Mouse (Mus musculus): Measurements from ENCODE around the gene Samsn1. TPM values are rescaled to one million over a fixed set of nuclear protein-coding genes. Genes with fewer than 3 reads are reported as not detected.

The Samsn1 gene
- polyA plus RNA-seq, 1 experiment from 2014 or later = 1.4 TPM

DNA sequence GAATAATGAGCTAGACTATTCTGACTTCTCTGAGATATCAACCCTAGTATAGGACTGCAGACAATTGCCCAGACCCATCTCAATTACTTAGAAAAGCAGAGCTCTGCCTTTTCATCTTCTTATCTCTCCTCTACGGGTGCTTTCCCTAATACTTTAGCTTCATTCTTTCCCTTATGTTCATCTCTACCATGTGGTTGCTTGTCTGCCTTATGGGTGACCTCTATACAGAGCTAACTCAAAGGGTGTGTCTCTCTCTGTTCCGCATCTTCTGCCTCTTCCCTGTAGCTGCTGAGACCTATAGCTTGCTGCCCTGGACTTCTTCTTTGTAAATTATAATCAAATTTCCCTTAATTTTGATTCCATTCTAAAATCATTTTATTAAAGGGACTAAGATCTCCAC, 147.6 kb downstream of the Samsn1 start:
- no peak overlapping the region for H3K4me3 ChIP-seq (replicated peaks; ENCODE audit: low read length)
- no peaks in the 10 kb centered on the region; the same call in 1 of the 2 replicates for H3K4me1 ChIP-seq (replicated peaks; ENCODE audit: control insufficient read depth, insufficient read depth, low read length)
- no peak overlapping the region for H3K4me2 ChIP-seq (ENCODE audit: low read length)
- no peak overlapping the region for H3K9ac ChIP-seq (replicated peaks; ENCODE audit: low read depth, low read length)
- no peaks in the 10 kb centered on the region for H3K27me3 ChIP-seq (replicated peaks; ENCODE audit: control insufficient read depth, insufficient read depth, low read length)
- H3K9me3 ChIP-seq (ENCODE audit: control insufficient read depth, low read length) = no peaks in the 10 kb centered on the region
- 76% methylated on average over 2 of the region's 2 CpGs for WGBS
- H3K27ac ChIP-seq (ENCODE audit: low read length) = no peak overlapping the region
- no peaks in the 10 kb centered on the region for H3K36me3 ChIP-seq (ENCODE audit: control insufficient read depth, insufficient read depth)
- ATAC-seq = no peak

- no peaks in the 10 kb centered on the region; the same call in 1 of the 2 replicates for H3K4me1 ChIP-seq (replicated peaks; ENCODE audit: control insufficient read depth, insufficient read depth, low read length)
- no peak for ATAC-seq
Observed at GRCm38 (mm10) chr16:75872241-75872640, 149.8 kb downstream of the Samsn1 start.

DNA sequence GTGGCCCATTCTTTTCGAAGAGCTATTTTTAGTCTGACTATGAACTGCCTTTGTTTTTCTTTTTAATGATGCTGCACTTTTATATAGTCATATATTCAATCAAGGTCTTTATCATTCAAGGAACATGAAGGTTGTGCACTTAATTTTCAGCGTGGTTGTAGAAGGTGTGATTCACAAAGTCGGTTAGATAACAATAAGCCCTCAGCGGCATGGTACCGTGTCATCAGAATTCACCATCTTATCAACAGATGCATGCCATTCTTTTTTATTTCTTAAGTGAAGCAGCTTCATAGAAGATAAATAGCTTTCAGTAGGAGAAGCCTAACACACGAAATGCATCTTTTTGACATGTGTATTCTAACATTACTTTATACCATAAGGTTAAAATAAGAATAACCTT, 154.7 kb downstream of the Samsn1 start:
- no peaks in the 10 kb centered on the region for H3K9me3 ChIP-seq (ENCODE audit: control insufficient read depth, low read length)
- no peak overlapping the region for H3K4me2 ChIP-seq (ENCODE audit: low read length)
- H3K27ac ChIP-seq (ENCODE audit: low read length) = no peak overlapping the region
- 85% methylated on average over 6 of the region's 6 CpGs for WGBS
- no peaks in the 10 kb centered on the region for H3K36me3 ChIP-seq (ENCODE audit: control insufficient read depth, insufficient read depth)
- no peak overlapping the region for H3K4me3 ChIP-seq (replicated peaks; ENCODE audit: low read length)
- H3K27me3 ChIP-seq (replicated peaks; ENCODE audit: control insufficient read depth, insufficient read depth, low read length) = no peaks in the 10 kb centered on the region
- no peaks in the 10 kb centered on the region; the same call in 1 of the 2 replicates for H3K4me1 ChIP-seq (replicated peaks; ENCODE audit: control insufficient read depth, insufficient read depth, low read length)
- ATAC-seq = no peak
- no peak overlapping the region for H3K9ac ChIP-seq (replicated peaks; ENCODE audit: low read depth, low read length)

More at GRCm38 (mm10) chr16:75872241-75872640, 149.8 kb downstream of the Samsn1 start:
- Histone ChIP-seq H3K36me3 (ENCODE audit: control insufficient read depth, insufficient read depth) (no peaks in the 10 kb centered on the region), H3K9ac (replicated peaks; ENCODE audit: low read depth, low read length) (no peak overlapping the region), H3K9me3 (ENCODE audit: control insufficient read depth, low read length) (no peaks in the 10 kb centered on the region), H3K4me2 (ENCODE audit: low read length) (no peak overlapping the region), H3K4me3 (replicated peaks; ENCODE audit: low read length) (no peak overlapping the region), H3K27me3 (replicated peaks; ENCODE audit: control insufficient read depth, insufficient read depth, low read length) (no peaks in the 10 kb centered on the region), H3K27ac (ENCODE audit: low read length) (no peak overlapping the region)
- 57% methylated on average over 8 of the region's 8 CpGs for WGBS

DNA sequence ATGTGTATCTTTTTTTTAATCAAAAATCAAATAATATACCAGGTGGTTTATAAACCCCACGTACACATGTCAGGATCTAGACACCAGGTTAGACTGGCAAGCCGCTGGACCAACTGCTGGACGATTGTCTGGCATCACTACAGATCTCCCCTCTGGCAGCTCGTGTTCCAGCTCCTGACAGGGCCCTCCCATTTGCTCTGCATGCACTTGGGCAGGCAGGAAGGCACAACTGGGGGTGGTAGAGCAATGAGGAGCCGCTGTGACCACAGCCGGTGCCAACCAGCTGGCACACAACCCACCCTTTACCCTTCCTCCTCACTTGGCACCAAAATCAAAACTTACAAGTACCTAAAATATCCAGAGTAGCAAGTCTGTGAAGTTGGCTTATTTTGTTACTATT, 156.6 kb downstream of the Samsn1 start:
- no peak for ATAC-seq
- Histone ChIP-seq H3K4me1 (replicated peaks; ENCODE audit: control insufficient read depth, insufficient read depth, low read length) (no peaks in the 10 kb centered on the region), H3K4me2 (ENCODE audit: low read length) (no peak overlapping the region), H3K4me3 (replicated peaks; ENCODE audit: low read length) (no peak overlapping the region), H3K27ac (ENCODE audit: low read length) (no peak overlapping the region), H3K9me3 (ENCODE audit: control insufficient read depth, low read length) (no peaks in the 10 kb centered on the region), H3K36me3 (ENCODE audit: control insufficient read depth, insufficient read depth) (no peaks in the 10 kb centered on the region), H3K9ac (replicated peaks; ENCODE audit: low read depth, low read length) (no peak overlapping the region), H3K27me3 (replicated peaks; ENCODE audit: control insufficient read depth, insufficient read depth, low read length) (no peaks in the 10 kb centered on the region)
- 70% methylated on average over 6 of the region's 6 CpGs for WGBS

- Histone ChIP-seq H3K4me1 (replicated peaks; ENCODE audit: control insufficient read depth, insufficient read depth, low read length) (no peaks in the 10 kb centered on the region), H3K4me2 (ENCODE audit: low read length) (no peak overlapping the region), H3K36me3 (ENCODE audit: control insufficient read depth, insufficient read depth) (no peaks in the 10 kb centered on the region), H3K27ac (ENCODE audit: low read length) (no peak overlapping the region), H3K9ac (replicated peaks; ENCODE audit: low read depth, low read length) (no peak overlapping the region), H3K9me3 (ENCODE audit: control insufficient read depth, low read length) (no peaks in the 10 kb centered on the region), H3K4me3 (replicated peaks; ENCODE audit: low read length) (no peak overlapping the region), H3K27me3 (replicated peaks; ENCODE audit: control insufficient read depth, insufficient read depth, low read length) (no peaks in the 10 kb centered on the region)
- 82% methylated on average over 2 of the region's 2 CpGs for WGBS
- ATAC-seq = no peak
Observed at GRCm38 (mm10) chr16:75864673-75865072, 157.4 kb downstream of the Samsn1 start.

DNA sequence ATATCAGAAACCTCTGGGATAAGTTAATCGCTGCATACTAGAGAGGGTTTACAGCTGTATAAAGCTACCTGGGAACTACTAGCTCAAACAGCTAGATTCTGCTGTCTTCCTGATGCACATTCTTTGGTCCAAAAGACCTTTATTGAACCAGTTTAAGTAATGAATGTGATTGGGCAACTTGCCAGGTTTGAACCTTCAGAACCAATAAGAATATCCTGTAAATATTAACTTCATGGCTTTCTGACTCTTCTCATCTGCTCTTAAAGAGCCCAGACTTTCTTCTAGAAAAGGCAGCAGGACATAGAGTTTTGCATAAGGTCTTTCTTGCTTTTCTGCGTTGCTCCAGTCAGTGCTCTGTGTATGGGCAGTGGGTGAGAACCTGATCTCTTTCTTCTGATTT, 165.7 kb downstream of the Samsn1 start:
- no peak overlapping the region for H3K27ac ChIP-seq (ENCODE audit: low read length)
- no peak overlapping the region for H3K4me2 ChIP-seq (ENCODE audit: low read length)
- H3K9ac ChIP-seq (replicated peaks; ENCODE audit: low read depth, low read length) = no peak overlapping the region
- WGBS = 91% methylated on average over 2 of the region's 2 CpGs
- H3K4me1 ChIP-seq (replicated peaks; ENCODE audit: control insufficient read depth, insufficient read depth, low read length) = no peaks in the 10 kb centered on the region
- no peak overlapping the region for H3K4me3 ChIP-seq (replicated peaks; ENCODE audit: low read length)
- H3K9me3 ChIP-seq (ENCODE audit: control insufficient read depth, low read length) = no peaks in the 10 kb centered on the region
- no peak for ATAC-seq
- H3K27me3 ChIP-seq (replicated peaks; ENCODE audit: control insufficient read depth, insufficient read depth, low read length) = no peaks in the 10 kb centered on the region
- H3K36me3 ChIP-seq (ENCODE audit: control insufficient read depth, insufficient read depth) = no peaks in the 10 kb centered on the region

DNA sequence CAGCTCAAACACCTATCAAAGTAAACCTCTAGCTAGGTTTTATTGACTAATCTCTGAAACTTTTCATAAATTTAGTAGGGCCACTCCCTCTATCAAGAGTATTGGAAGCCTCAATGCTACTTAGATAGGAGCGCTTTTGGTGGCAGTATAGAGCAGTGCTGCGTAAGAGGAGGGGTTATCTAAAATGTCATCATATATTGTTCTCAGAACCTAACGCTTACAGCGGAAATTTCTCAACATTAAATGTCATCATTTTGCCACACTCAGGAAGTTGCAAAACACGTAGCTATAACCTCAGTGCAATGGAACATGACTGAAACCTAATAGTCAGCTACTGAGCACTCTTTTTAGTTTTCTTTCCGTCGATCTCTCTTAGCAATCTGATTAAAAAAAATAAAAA, 166.7 kb downstream of the Samsn1 start:
- H3K27me3 ChIP-seq (replicated peaks; ENCODE audit: control insufficient read depth, insufficient read depth, low read length) = no peaks in the 10 kb centered on the region
- WGBS = 95% methylated on average over 7 of the region's 7 CpGs

GRCm38 (mm10) chr16:75853556-75854271, 168.4 kb downstream of the Samsn1 start:
- peak; percentile 52; the same call in 1 of the 2 replicates for ATAC-seq
- no peaks in the 10 kb centered on the region for H3K9me3 ChIP-seq (ENCODE audit: control insufficient read depth, low read length)
- 0 out of 2 replicates have a peak overlapping the region, but pooled peaks have one; percentile 6 for H3K27ac ChIP-seq (ENCODE audit: low read length)
- H3K9ac ChIP-seq (replicated peaks; ENCODE audit: low read depth, low read length) = no peak overlapping the region
- 78% methylated on average over 9 of the region's 9 CpGs for WGBS
- no peaks in the 10 kb centered on the region for H3K27me3 ChIP-seq (replicated peaks; ENCODE audit: control insufficient read depth, insufficient read depth, low read length)
- H3K4me2 ChIP-seq (ENCODE audit: low read length) = no peak overlapping the region
- no peaks in the 10 kb centered on the region for H3K36me3 ChIP-seq (ENCODE audit: control insufficient read depth, insufficient read depth)
- no peak overlapping the region for H3K4me3 ChIP-seq (replicated peaks; ENCODE audit: low read length)
- no peaks in the 10 kb centered on the region for H3K4me1 ChIP-seq (replicated peaks; ENCODE audit: control insufficient read depth, insufficient read depth, low read length)

More for the DNA sequence above, 166.7 kb downstream of the Samsn1 start:
- H3K4me3 ChIP-seq (replicated peaks; ENCODE audit: low read length) = no peak overlapping the region
- no peak overlapping the region for H3K9ac ChIP-seq (replicated peaks; ENCODE audit: low read depth, low read length)
- no peak overlapping the region for H3K4me2 ChIP-seq (ENCODE audit: low read length)
- no peak for ATAC-seq
- H3K4me1 ChIP-seq (replicated peaks; ENCODE audit: control insufficient read depth, insufficient read depth, low read length) = no peaks in the 10 kb centered on the region
- no peak overlapping the region for H3K27ac ChIP-seq (ENCODE audit: low read length)
- no peaks in the 10 kb centered on the region for H3K36me3 ChIP-seq (ENCODE audit: control insufficient read depth, insufficient read depth)
- no peaks in the 10 kb centered on the region for H3K9me3 ChIP-seq (ENCODE audit: control insufficient read depth, low read length)

DNA sequence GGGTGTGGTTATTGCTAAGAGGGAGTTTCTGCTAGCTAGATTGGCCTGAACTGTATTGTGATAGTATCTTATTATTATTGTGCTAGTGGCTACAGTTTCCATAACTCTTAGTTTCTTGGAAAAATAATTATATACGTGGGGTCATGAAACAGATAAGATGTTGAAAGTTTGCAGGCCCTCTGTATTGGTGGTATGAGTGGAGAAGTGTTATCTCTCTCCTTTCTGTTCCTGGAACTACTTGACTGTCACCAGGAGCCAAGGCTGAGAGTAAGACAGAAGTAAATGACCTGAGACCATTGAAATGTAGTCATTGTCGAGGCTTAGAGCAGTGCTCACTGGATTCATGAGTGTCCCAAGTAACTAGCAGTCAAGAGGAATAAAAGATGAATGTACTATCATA, 169.6 kb downstream of the Samsn1 start:
- H3K9me3 ChIP-seq (ENCODE audit: control insufficient read depth, low read length) = no peaks in the 10 kb centered on the region
- H3K4me3 ChIP-seq (replicated peaks; ENCODE audit: low read length) = no peak overlapping the region
- 72% methylated on average over 2 of the region's 2 CpGs for WGBS
- no peak overlapping the region for H3K9ac ChIP-seq (replicated peaks; ENCODE audit: low read depth, low read length)
- no peak overlapping the region for H3K4me2 ChIP-seq (ENCODE audit: low read length)
- H3K27ac ChIP-seq (ENCODE audit: low read length) = no peak overlapping the region
- no peaks in the 10 kb centered on the region for H3K27me3 ChIP-seq (replicated peaks; ENCODE audit: control insufficient read depth, insufficient read depth, low read length)
- no peak for ATAC-seq
- H3K36me3 ChIP-seq (ENCODE audit: control insufficient read depth, insufficient read depth) = no peaks in the 10 kb centered on the region
- H3K4me1 ChIP-seq (replicated peaks; ENCODE audit: control insufficient read depth, insufficient read depth, low read length) = no peaks in the 10 kb centered on the region
